In the genomic region with DNA sequence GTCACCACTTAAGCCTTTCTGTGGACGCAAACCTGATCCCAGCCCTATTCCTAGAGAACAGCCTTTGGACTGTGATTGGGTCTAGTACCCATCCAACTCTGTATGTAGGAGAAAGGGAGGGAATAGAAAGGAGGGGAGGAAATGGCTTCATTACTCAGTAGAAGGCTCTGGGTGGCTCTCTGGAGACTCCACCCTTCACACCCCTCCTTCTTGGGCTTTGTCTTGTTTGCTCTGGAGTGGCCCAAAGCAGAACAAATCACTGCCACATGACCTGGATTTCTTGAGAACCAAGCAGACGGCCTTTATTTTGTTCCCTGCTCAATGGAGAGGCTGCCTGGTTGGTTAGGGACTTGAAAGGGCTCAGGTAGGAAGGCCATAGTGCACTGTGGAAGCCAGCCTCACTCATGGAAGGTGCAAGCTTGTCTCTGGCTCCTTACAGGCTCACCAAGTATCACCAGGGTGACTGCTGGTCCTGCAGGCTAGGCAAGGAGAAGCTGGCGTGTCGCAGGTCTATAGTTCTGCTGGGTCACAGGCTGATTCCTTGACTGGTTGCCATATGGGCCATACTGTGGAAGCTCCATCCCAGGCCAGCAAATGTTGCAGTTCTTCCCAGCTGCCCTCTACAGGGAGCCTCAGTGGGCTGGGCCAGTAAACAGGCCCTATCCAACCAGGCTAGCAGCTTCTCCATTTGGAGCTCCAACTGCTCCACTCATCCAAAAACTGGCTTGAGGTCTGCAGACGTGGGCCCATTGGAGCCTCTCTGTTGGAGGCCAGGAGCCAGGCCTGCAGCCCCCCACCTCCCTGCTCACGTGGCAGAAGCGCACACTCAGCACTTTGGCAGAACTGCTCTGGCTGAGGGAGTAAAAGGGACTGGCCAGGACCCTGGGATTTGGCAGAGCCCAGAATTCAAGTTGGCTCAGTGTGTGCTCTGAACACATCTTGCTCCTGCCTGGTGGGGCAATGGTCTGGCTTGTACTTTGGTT, we compare ENCODE assay signal across 8 mouse cellular contexts. TPM values are rescaled to one million over a fixed set of nuclear protein-coding genes. Genes with fewer than 3 reads are reported as not detected.
A peak's percentile ranks its signal among the peaks of the same experiment; 100 is the strongest.
DNase-seq lines count a peak whose midpoint lies in the region; ATAC-seq lines count a peak whose summit lies in the region.
"Had no signal": no experiment of that assay in that cellular context is flagged by ENCODE, and none has a peak within 500 bp of the region (broad histone marks: within the 10 kb centered on the region; RNA-seq: fewer than 3 reads in every experiment).

No protein-coding gene starts in this region.

- 41% methylated on average over 7 of the region's 7 CpGs for WGBS in liver, embryonic 13.5 days (ENCODE audit: insufficient replicate concordance)
- WGBS in liver, embryonic 12.5 days (ENCODE audit: insufficient replicate concordance): 37% methylated on average over 7 of the region's 7 CpGs
- WGBS in heart, embryonic 12.5 days: 40% methylated on average over 7 of the region's 7 CpGs

- 0 out of 2 replicates have a peak, but pooled peaks have one; percentile 18 for ATAC-seq in liver, embryonic 13.5 days (ENCODE audit: low read depth)
- ATAC-seq in liver, embryonic 12.5 days: no peak
- 0 out of 2 replicates have a peak, but pooled peaks have one; percentile 22 for ATAC-seq in heart, embryonic 12.5 days (ENCODE audit: insufficient number of reproducible peaks, low FRiP score)

- no peaks in the 10 kb centered on the region for H3K27me3 ChIP-seq in liver, embryonic 13.5 days
- no peaks in the 10 kb centered on the region for H3K27me3 ChIP-seq in liver, embryonic 12.5 days (replicated peaks)
- no peaks in the 10 kb centered on the region for H3K27me3 ChIP-seq in heart, embryonic 12.5 days (replicated peaks)

- no peak overlapping the region for H3K9ac ChIP-seq in liver, embryonic 13.5 days
- H3K9ac ChIP-seq in liver, embryonic 12.5 days: no peak overlapping the region
- no peak overlapping the region for H3K9ac ChIP-seq in heart, embryonic 12.5 days

- peaks cover 16% of the 10 kb centered on the region for H3K36me3 ChIP-seq in liver, embryonic 13.5 days
- H3K36me3 ChIP-seq in liver, embryonic 12.5 days: peaks cover 21% of the 10 kb centered on the region
- peaks cover 35% of the 10 kb centered on the region for H3K36me3 ChIP-seq in heart, embryonic 12.5 days

- H3K4me3 ChIP-seq in liver, embryonic 13.5 days (replicated peaks): no peak overlapping the region
- no peak overlapping the region for H3K4me3 ChIP-seq in liver, embryonic 12.5 days
- H3K4me3 ChIP-seq in heart, embryonic 12.5 days: no peak overlapping the region

- no peak for DNase-seq in liver, embryonic 13.5 days
- DNase-seq in cerebellum, adult 8-10 months: peak; percentile 49
- peak; percentile 32 for DNase-seq in retina, embryonic 14.5 days (ENCODE audit: low spot score)
- no peak for DNase-seq in c-Kit-positive CD71-positive TER-119-positive erythroid progenitor cells, embryonic 14.5 days (ENCODE audit: low spot score)
- no peak for DNase-seq in testis, postnatal 10 days (ENCODE audit: low spot score)

- no peak overlapping the region for H3K27ac ChIP-seq in liver, embryonic 13.5 days
- H3K27ac ChIP-seq in liver, embryonic 12.5 days: no peak overlapping the region
- H3K27ac ChIP-seq in heart, embryonic 12.5 days (ENCODE audit: poor library complexity, severe bottlenecking): no peak overlapping the region

- no peaks in the 10 kb centered on the region for H3K9me3 ChIP-seq in liver, embryonic 13.5 days (replicated peaks)
- H3K9me3 ChIP-seq in liver, embryonic 12.5 days (replicated peaks): no peaks in the 10 kb centered on the region
- no peaks in the 10 kb centered on the region for H3K9me3 ChIP-seq in heart, embryonic 12.5 days (replicated peaks)

- no peaks in the 10 kb centered on the region for H3K4me1 ChIP-seq in liver, embryonic 13.5 days (replicated peaks)
- no peaks in the 10 kb centered on the region for H3K4me1 ChIP-seq in liver, embryonic 12.5 days
- H3K4me1 ChIP-seq in heart, embryonic 12.5 days (replicated peaks): no peaks in the 10 kb centered on the region

- no peak overlapping the region for H3K4me2 ChIP-seq in liver, embryonic 13.5 days
- no peak overlapping the region for H3K4me2 ChIP-seq in liver, embryonic 12.5 days
- no peak overlapping the region for H3K4me2 ChIP-seq in heart, embryonic 12.5 days
- H3K4me2 ChIP-seq: liver, embryonic 11.5 days had no signal

RNA-seq across cellular contexts. Expression of a gene that starts 22.7 kb away (rescaled TPM):
- polyA plus RNA-seq in liver, embryonic 13.5 days (2015; fragmentation: Nextera tagmentation; extraction: Ambion mirVana): 3.1 and 3.4 TPM in 2 replicates
- polyA plus RNA-seq in liver, embryonic 12.5 days (2016; fragmentation: Nextera tagmentation; extraction: Ambion mirVana): 5.0 and 5.3 TPM in 2 replicates
- polyA plus RNA-seq in heart, embryonic 12.5 days (2016; fragmentation: Nextera tagmentation; extraction: Ambion mirVana): 5.1 and 5.7 TPM in 2 replicates

RNA-seq across cellular contexts. Expression of a gene that starts 26.6 kb away (rescaled TPM):
- 1.2 and 1.4 TPM in 2 replicates for polyA plus RNA-seq in liver, embryonic 13.5 days (2015; fragmentation: Nextera tagmentation; extraction: Ambion mirVana)
- polyA plus RNA-seq in liver, embryonic 12.5 days (2016; fragmentation: Nextera tagmentation; extraction: Ambion mirVana): 1.8 and 1.9 TPM in 2 replicates
- polyA plus RNA-seq in heart, embryonic 12.5 days (2016; fragmentation: Nextera tagmentation; extraction: Ambion mirVana): 5.8 and 6.0 TPM in 2 replicates

RNA-seq across cellular contexts. Expression of a gene that starts 30.7 kb away (rescaled TPM):
- 2.2 and 2.7 TPM in 2 replicates for polyA plus RNA-seq in liver, embryonic 13.5 days (2015; fragmentation: Nextera tagmentation; extraction: Ambion mirVana)
- polyA plus RNA-seq in liver, embryonic 12.5 days (2016; fragmentation: Nextera tagmentation; extraction: Ambion mirVana): 4.1 and 4.4 TPM in 2 replicates
- polyA plus RNA-seq in heart, embryonic 12.5 days (2016; fragmentation: Nextera tagmentation; extraction: Ambion mirVana): 10.6 and 12.4 TPM in 2 replicates

Comparison
In these comparisons a context has a peak if more than half of its experiments do, and no peak if none do; other contexts are left out.
1. DNase-seq: peak in cerebellum, adult 8-10 months (single experiment) and retina, embryonic 14.5 days (single experiment); none in liver, embryonic 13.5 days (single experiment), c-Kit-positive CD71-positive TER-119-positive erythroid progenitor cells, embryonic 14.5 days (single experiment) and testis, postnatal 10 days (single experiment).